ENCODE assay signal across 8 mouse cellular contexts in the genomic region with DNA sequence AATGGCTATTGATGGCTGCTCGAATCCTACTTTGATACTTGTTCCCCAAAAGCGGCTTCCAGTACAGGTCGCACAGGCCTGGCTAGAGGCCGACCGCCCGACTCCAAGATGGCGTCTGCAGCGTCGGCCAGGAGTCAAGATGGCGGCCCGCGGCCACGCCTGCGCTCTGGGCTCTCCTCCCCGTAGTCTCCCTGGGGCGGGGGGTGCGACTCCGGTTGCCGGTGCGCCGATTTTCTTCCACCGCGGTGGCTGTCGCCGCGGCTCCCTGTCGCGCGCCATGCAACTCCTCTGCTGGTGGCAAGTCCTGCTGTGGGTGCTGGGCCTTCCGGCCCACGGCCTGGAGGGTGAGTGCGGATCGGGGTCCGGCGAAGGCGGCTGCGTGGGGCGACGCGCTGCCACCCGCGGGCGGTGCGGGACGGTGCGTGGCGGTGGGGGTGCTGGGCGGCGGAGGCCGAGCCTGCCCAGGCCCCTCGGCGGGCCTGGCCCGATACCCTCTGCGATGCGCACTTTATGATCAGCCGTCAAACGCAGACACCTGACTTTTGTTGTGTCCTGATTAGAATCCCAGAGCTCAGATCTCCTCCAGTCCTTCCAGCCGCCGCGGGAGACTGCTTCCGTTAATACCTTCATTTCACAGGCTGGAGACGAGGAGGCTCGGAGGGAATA. TPM values are rescaled to one million over a fixed set of nuclear protein-coding genes. Genes with fewer than 3 reads are reported as not detected.
A peak's percentile ranks its signal among the peaks of the same experiment; 100 is the strongest.
DNase-seq lines count a peak whose midpoint lies in the region; ATAC-seq and TF ChIP-seq lines count a peak whose summit lies in the region.

A gene (plus strand): TSS at position 150 of the 666 bp plus-strand sequence.

- H3K36me3 ChIP-seq in forebrain, embryonic 10.5 days (replicated peaks), result peaks cover 22% of the 10 kb centered on the region
- H3K36me3 ChIP-seq in heart, embryonic 14.5 days (ENCODE audit: control insufficient read depth, insufficient read depth, low read length), result peaks cover 22% of the 10 kb centered on the region
- peaks cover 6% of the 10 kb centered on the region; the same call in 1 of the 2 replicates for H3K36me3 ChIP-seq in liver, embryonic 11.5 days (ENCODE audit: control insufficient read depth, insufficient read depth, low read length)
- no peaks in the 10 kb centered on the region for H3K36me3 ChIP-seq in myocyte (ENCODE audit: control insufficient read depth, insufficient read depth)

- H3K79me2 ChIP-seq in myocyte (ENCODE audit: control insufficient read depth, insufficient read depth), result peaks cover 12% of the 10 kb centered on the region

- peak within 1 kb of the TSS; percentile 94 for H3K4me3 ChIP-seq in forebrain, embryonic 10.5 days
- peak within 1 kb of the TSS; percentile 62 to 90 for H3K4me3 ChIP-seq in heart, embryonic 14.5 days (ENCODE audit: control insufficient read depth in 1 of 2, insufficient read depth in 1 of 2, low read depth in 1 of 2, low read length in 2 of 2)
- H3K4me3 ChIP-seq in liver, embryonic 11.5 days (ENCODE audit: low read depth, low read length), result peak within 1 kb of the TSS; percentile 85
- peak within 1 kb of the TSS; percentile 57 for H3K4me3 ChIP-seq in myocyte

- WGBS in forebrain, embryonic 10.5 days, result under 1% methylated on average over 62 of the region's 63 CpGs
- WGBS in heart, embryonic 14.5 days, result under 1% methylated on average over 63 of the region's 63 CpGs
- WGBS in liver, embryonic 11.5 days, result under 1% methylated on average over 63 of the region's 63 CpGs

- peaks cover 23% of the 10 kb centered on the region for H3K4me1 ChIP-seq in forebrain, embryonic 10.5 days
- H3K4me1 ChIP-seq in heart, embryonic 14.5 days (ENCODE audit: control insufficient read depth in 2 of 2, insufficient read depth in 2 of 2, low read length in 2 of 2), result peaks cover 2 to 5% of the 10 kb centered on the region in 2 experiments; a peak in 2 of 4 replicates
- no peaks in the 10 kb centered on the region for H3K4me1 ChIP-seq in liver, embryonic 11.5 days (replicated peaks; ENCODE audit: control insufficient read depth, insufficient read depth, low read length)

- H3K9me3 ChIP-seq in forebrain, embryonic 10.5 days, result no peaks in the 10 kb centered on the region
- H3K9me3 ChIP-seq in heart, embryonic 14.5 days (ENCODE audit: control insufficient read depth, low read length), result no peaks in the 10 kb centered on the region
- no peaks in the 10 kb centered on the region for H3K9me3 ChIP-seq in liver, embryonic 11.5 days (ENCODE audit: control insufficient read depth, low read length)

- no peaks in the 10 kb centered on the region for H3K27me3 ChIP-seq in forebrain, embryonic 10.5 days (ENCODE audit: poor library complexity, severe bottlenecking)
- no peaks in the 10 kb centered on the region for H3K27me3 ChIP-seq in heart, embryonic 14.5 days (ENCODE audit: control insufficient read depth, insufficient read depth, low read length)
- H3K27me3 ChIP-seq in liver, embryonic 11.5 days (replicated peaks; ENCODE audit: control insufficient read depth, insufficient read depth, low read length), result no peaks in the 10 kb centered on the region
- no peaks in the 10 kb centered on the region for H3K27me3 ChIP-seq in myocyte (ENCODE audit: control insufficient read depth, insufficient read depth, insufficient read length)

- peak; percentile 85 for TF ChIP-seq POLR2A in myocyte (IDR thresholded peaks at IDR 0.05; ENCODE audit: insufficient read length, low read depth)

- peak; percentile 72 for DNase-seq in c-Kit-negative CD71-positive TER-119-positive erythroid progenitor cells, embryonic 14.5 days (ENCODE audit: low read depth, low spot score)
- peak; percentile 86 for DNase-seq in forebrain, embryonic 10.5 days (ENCODE audit: extremely low spot score, low spot score)
- DNase-seq in kidney, postnatal 10 days, result peak; percentile 92
- DNase-seq in liver, embryonic 11.5 days (ENCODE audit: low spot score), result peak; percentile 86
- peak; percentile 87 to 95 for DNase-seq in spleen, postnatal 4 days (ENCODE audit: low spot score in 2 of 2)

- peak; percentile 83 for ATAC-seq in CD4-positive, CD25-positive, alpha-beta regulatory T cell, adult 4 months
- ATAC-seq in heart, embryonic 14.5 days (ENCODE audit: insufficient number of reproducible peaks, insufficient read depth, low FRiP score, low read depth), result peak; percentile 93
- ATAC-seq in liver, embryonic 11.5 days (replicated peaks; ENCODE audit: low FRiP score), result peak; percentile 94

- peak within 1 kb of the TSS; percentile 84 for H3K9ac ChIP-seq in heart, embryonic 14.5 days (ENCODE audit: low read length)
- H3K9ac ChIP-seq in liver, embryonic 11.5 days (ENCODE audit: low read depth, low read length), result peak within 1 kb of the TSS; percentile 92

- peak within 1 kb of the TSS; percentile 83 for H3ac ChIP-seq in myocyte (ENCODE audit: control insufficient read depth, insufficient read length)

- H3K4me2 ChIP-seq in heart, embryonic 14.5 days (ENCODE audit: low read length), result peak within 1 kb of the TSS; percentile 74
- H3K4me2 ChIP-seq in liver, embryonic 11.5 days, result peak within 1 kb of the TSS; percentile 78
- H3K4me2 ChIP-seq in myocyte (ENCODE audit: low read depth), result peak within 1 kb of the TSS; percentile 77

- peak within 1 kb of the TSS; percentile 95 for H3K27ac ChIP-seq in forebrain, embryonic 10.5 days
- H3K27ac ChIP-seq in heart, embryonic 14.5 days (replicated peaks in 1 of 2; ENCODE audit: control insufficient read depth in 1 of 2, insufficient read depth in 1 of 2, low read depth in 2 of 2, low read length in 2 of 2), result peak within 1 kb of the TSS; percentile 74 to 75
- H3K27ac ChIP-seq in liver, embryonic 11.5 days (ENCODE audit: low read depth, low read length), result peak within 1 kb of the TSS; percentile 54; the same call in 1 of the 2 replicates

TF ChIP-seq in myocyte, 11 proteins besides CTCF, POLR2A, EP300 and RAD21:
- TF ChIP-seq POLR2AphosphoS2 (IDR thresholded peaks at IDR 0.05; ENCODE audit: insufficient read length, low read depth) (peak; percentile 20), REST (IDR thresholded peaks at IDR 0.05; ENCODE audit: insufficient read depth, insufficient read length) (no peak)

RNA-seq across cellular contexts. Expression of the gene that starts here (rescaled TPM):
- 10 to 100 TPM; 26.6 to 27.0 TPM for polyA plus RNA-seq in CD4-positive, CD25-positive, alpha-beta regulatory T cell, adult 4 months (2017; shearing (Covaris generic))
- polyA plus RNA-seq in forebrain, embryonic 10.5 days (2016; fragmentation: Nextera tagmentation; extraction: Ambion mirVana), result 67.1 and 69.5 TPM in 2 replicates
- 69.6 and 70.5 TPM in 2 replicates for polyA plus RNA-seq in heart, embryonic 14.5 days (2014; fragmentation: Nextera tagmentation; extraction: Ambion mirVana)
- 49.9 and 50.2 TPM in 2 replicates for polyA plus RNA-seq in liver, embryonic 11.5 days (2014; fragmentation: Nextera tagmentation; extraction: Ambion mirVana)
- 41.7 TPM for polyA plus RNA-seq in myocyte (2012; fragmentation: generic; extraction: Trizol)

Comparison
In these comparisons a context has a peak if more than half of its experiments do, and no peak if none do; other contexts are left out.
1. Peak in every context shown above with its lines: DNase-seq, ATAC-seq, H3K4me3 ChIP-seq and H3K27ac ChIP-seq.